Mouse (Mus musculus) ES-E14 (cell line): ENCODE data around the gene Cited4. TPM values are rescaled to one million over a fixed set of nuclear protein-coding genes. Genes with fewer than 3 reads are reported as not detected.

Source experiments
- DNase-seq: peaks from one replicate; pipeline ENCODE4 v3.0.0-alpha.2; 2013; ENCODE audit warnings: low read depth, low spot score
- H3K27ac ChIP-seq: 2 replicates; pipeline ENCODE4 v1.5.1; 2012; ENCODE audit warnings: low read depth, mild to moderate bottlenecking, low read length, moderate library complexity, mixed read lengths; ENCODE audit not compliant: poor library complexity, insufficient read depth, severe bottlenecking
- H3K36me3 ChIP-seq: 2 replicates; pipeline ENCODE4 v1.6.1; 2012; ENCODE audit warnings: mild to moderate bottlenecking, low read length, moderate library complexity, mixed read lengths; ENCODE audit not compliant: control insufficient read depth, poor library complexity, insufficient read depth, severe bottlenecking
- H3K4me1 ChIP-seq, 2 experiments: fragments of 150-350 bp in 1 of 2; sonication (generic) in 1 of 2; 2 replicates each; pipeline ENCODE4 v1.6.1; 2012; ENCODE audit warnings: low read length in 2 of 2, mild to moderate bottlenecking in 1 of 2, mixed read lengths in 1 of 2; ENCODE audit not compliant: control insufficient read depth in 2 of 2, insufficient read depth in 2 of 2, poor library complexity in 1 of 2
- H3K4me3 ChIP-seq, 2 experiments: fragments of 150-350 bp in 1 of 2; sonication (generic) in 1 of 2; 2 replicates each; pipeline ENCODE4 v1.5.1; 2012; ENCODE audit warnings: low read length in 2 of 2, low read depth in 1 of 2, mild to moderate bottlenecking in 1 of 2, mixed read lengths in 1 of 2; ENCODE audit not compliant: insufficient read depth in 1 of 2, poor library complexity in 1 of 2, severe bottlenecking in 1 of 2
- H3K9ac ChIP-seq: 2 replicates; pipeline ENCODE4 v1.6.1; 2012; ENCODE audit warnings: low read depth, mild to moderate bottlenecking, low read length, mixed read lengths; ENCODE audit not compliant: poor library complexity, insufficient read depth, severe bottlenecking
- H3K9me3 ChIP-seq: fragments of 150-350 bp; sonication (generic); 2 replicates; pipeline ENCODE4 v1.6.1; 2012; ENCODE audit warnings: low read depth, mild to moderate bottlenecking, low read length; ENCODE audit not compliant: control insufficient read depth, insufficient read depth
- CHD2 ChIP-seq: IDR thresholded peaks from 2 replicates; pipeline ENCODE4 v1.6.1; 2014; ENCODE audit warnings: mild to moderate bottlenecking, low read depth, low read length, inconsistent platforms
- HCFC1 ChIP-seq: IDR thresholded peaks from 2 replicates; pipeline ENCODE4 v1.6.1; 2012; ENCODE audit warnings: low read length, inconsistent platforms, borderline replicate concordance; ENCODE audit not compliant: insufficient read depth
- MAFK ChIP-seq: IDR thresholded peaks from 2 replicates; pipeline ENCODE4 v1.6.1; 2014; ENCODE audit warnings: mild to moderate bottlenecking, low read depth, low read length, inconsistent platforms; ENCODE audit not compliant: insufficient read depth
- ZC3H11A ChIP-seq: IDR thresholded peaks from 2 replicates; pipeline ENCODE4 v1.6.1; 2012; ENCODE audit warnings: low read depth, mild to moderate bottlenecking, inconsistent platforms, low read length, borderline replicate concordance
- ZNF384 ChIP-seq: IDR thresholded peaks from 2 replicates; pipeline ENCODE4 v1.6.1; 2012; ENCODE audit warnings: low read depth, low read length, inconsistent platforms
- in situ Hi-C, 2 experiments: fragments of 600-800 bp; cut with MboI; formaldehyde crosslinking; loops; one replicate each; pipeline ENCODE4 v1.15.1; 2025; ENCODE audit warnings: low sequenced_read_pairs in 2 of 2, inconsistent platforms in 1 of 2; ENCODE audit not compliant: unreplicated experiment in 2 of 2
- total RNA-seq: library from RNA; depleted of rRNA; stranded (reverse); fragments of 300-350 nt; gene quantifications from 2 replicates; pipeline ENCODE4 v1.2.3, GENCODE M21; 2012

Cited4 gene
- total RNA-seq, 1 experiment: 3.7 TPM

DNA sequence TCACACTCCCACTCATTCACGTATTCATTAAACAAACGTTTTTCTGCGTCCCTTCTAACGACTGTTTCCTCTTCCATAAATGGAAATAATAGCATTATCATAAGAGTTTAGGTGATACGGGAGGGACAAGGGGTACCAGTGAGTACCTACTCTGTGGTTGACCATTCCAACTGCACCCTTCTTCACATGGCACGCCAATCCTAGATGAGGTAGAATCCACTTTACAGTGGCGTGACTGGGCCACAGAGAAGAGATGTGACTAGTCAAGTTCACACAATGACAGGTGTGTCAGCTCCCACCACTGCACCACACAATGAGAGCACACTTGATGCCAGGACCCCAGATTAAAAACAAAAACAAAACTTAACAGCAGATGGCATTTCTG, 16.2 kb upstream of the Cited4 start:
- Histone ChIP-seq H3K4me3 (peak overlapping the region; percentile 60 to 63; a peak in 2 of 4 replicates), H3K9ac (no peak overlapping the region), H3K27ac (no peak overlapping the region), H3K9me3 (no peaks in the 10 kb centered on the region), H3K4me1 (no peaks in the 10 kb centered on the region), H3K36me3 (no peaks in the 10 kb centered on the region)
- TF ChIP-seq CHD2 (no peak), MAFK (no peak), ZNF384 (no peak), HCFC1 (no peak), ZC3H11A (no peak)
- no peak for DNase-seq
- in situ Hi-C loops: no loop called here

GRCm38 (mm10) chr4:120655898-120656297, 10.5 kb upstream of the Cited4 start:
- Histone ChIP-seq H3K36me3 (no peaks in the 10 kb centered on the region), H3K4me1 (no peaks in the 10 kb centered on the region), H3K4me3 (no peak overlapping the region), H3K9ac (no peak overlapping the region), H3K27ac (no peak overlapping the region), H3K9me3 (no peaks in the 10 kb centered on the region)
- DNase-seq: no peak
- in situ Hi-C loops: no loop called here
- TF ChIP-seq ZC3H11A (no peak), HCFC1 (no peak), ZNF384 (no peak), MAFK (no peak), CHD2 (no peak)

DNA sequence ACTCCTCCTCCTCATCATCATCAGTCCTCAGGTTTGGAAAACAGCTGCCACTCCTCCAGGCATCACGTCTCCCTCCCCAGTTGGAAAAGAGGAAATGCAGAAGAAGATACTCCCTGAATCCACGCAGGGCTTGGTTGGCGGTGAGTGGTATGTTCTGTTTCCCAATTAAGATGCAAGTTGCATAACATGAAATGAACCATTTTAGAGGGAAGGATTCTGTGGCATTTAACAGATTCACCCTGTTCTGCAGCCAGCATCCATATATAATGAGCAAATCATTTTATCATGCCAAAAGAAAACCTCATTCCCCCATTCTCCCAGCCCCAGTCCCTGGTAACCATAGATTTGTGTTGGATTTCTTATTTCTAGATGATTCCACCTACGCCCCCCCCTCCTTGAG, 5.9 kb upstream of the Cited4 start:
- no peaks in the 10 kb centered on the region for H3K36me3 ChIP-seq
- H3K4me3 ChIP-seq: no peak overlapping the region
- in situ Hi-C loops: no loop called here
- no peaks in the 10 kb centered on the region for H3K4me1 ChIP-seq
- no peaks in the 10 kb centered on the region for H3K9me3 ChIP-seq
- H3K27ac ChIP-seq: no peak overlapping the region
- H3K9ac ChIP-seq: no peak overlapping the region
- no peak for DNase-seq
- TF ChIP-seq ZNF384: no peak
- no peak for TF ChIP-seq MAFK
- TF ChIP-seq ZC3H11A: no peak
- no peak for TF ChIP-seq CHD2
- no peak for TF ChIP-seq HCFC1

DNA sequence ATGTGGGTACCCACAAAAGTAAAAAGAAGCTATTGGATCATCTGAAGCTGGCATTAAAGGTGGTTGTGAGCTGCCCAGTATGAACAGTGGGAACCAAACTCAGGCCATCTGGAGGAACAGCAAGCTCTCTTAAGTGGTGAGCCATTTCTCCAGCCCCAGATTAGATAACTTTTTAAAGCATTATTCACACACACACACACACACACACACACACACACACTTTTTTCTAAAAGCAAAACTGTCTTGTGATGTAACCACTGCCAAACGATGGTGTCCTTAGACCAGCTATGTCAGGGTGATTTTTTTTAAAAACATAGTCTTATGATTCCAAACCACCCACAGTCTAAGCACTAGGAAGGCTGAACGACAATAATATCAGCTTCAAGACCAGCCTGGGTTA, 1.8 kb upstream of the Cited4 start:
- Histone ChIP-seq H3K36me3 (no peaks in the 10 kb centered on the region), H3K4me1 (peaks cover 0 to 3% of the 10 kb centered on the region in 2 experiments; a peak in 1 of 4 replicates), H3K27ac (no peak overlapping the region), H3K9me3 (no peaks in the 10 kb centered on the region), H3K4me3 (no peak overlapping the region), H3K9ac (no peak overlapping the region)
- no peak for TF ChIP-seq MAFK
- no peak for TF ChIP-seq ZC3H11A
- in situ Hi-C loops: no loop called here
- no peak for DNase-seq

- Histone ChIP-seq H3K4me3 (no peak overlapping the region), H3K27ac (no peak overlapping the region; the same call in 1 of the 2 replicates), H3K9me3 (no peaks in the 10 kb centered on the region), H3K4me1 (peaks cover 0 to 3% of the 10 kb centered on the region in 2 experiments; a peak in 1 of 4 replicates), H3K9ac (no peak overlapping the region), H3K36me3 (no peaks in the 10 kb centered on the region)
- peak; percentile 16 for DNase-seq
- TF ChIP-seq HCFC1: no peak
- no peak for TF ChIP-seq ZNF384
- TF ChIP-seq ZC3H11A: no peak
- no peak for TF ChIP-seq CHD2
- no peak for TF ChIP-seq MAFK
- in situ Hi-C loops: no loop called here
Measured at GRCm38 (mm10) chr4:120665144-120665700, 1.1 kb upstream of the Cited4 start.
